In the genomic region with DNA sequence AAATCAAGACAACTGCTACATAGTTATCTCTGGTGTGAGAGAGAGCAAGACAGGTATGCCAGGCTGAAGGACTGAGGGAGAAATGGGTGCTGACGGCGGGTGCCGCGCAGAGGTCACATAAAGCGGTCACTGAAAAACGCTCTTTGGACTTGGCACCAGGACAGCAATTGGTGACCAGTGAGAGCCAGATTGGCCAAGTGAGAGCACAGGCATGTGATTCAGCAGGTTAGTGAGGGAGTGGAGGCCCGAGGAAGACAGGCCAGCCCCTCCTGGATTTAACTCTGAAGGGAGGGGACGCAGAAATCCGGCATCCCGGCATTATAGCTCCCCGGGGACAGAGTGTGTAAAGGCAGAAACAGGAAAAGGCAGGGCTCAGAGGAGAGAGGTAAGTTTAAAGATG, we compare ENCODE assay signal across 10 mouse cellular contexts. TPM values are rescaled to one million over a fixed set of nuclear protein-coding genes. Genes with fewer than 3 reads are reported as not detected.
DNase-seq lines count a peak whose midpoint lies in the region; ATAC-seq and TF ChIP-seq lines count a peak whose summit lies in the region.
"Had no signal": no experiment of that assay in that cellular context is flagged by ENCODE, and none has a peak within 500 bp of the region (broad histone marks: within the 10 kb centered on the region; RNA-seq: fewer than 3 reads in every experiment).

No protein-coding gene starts in this region.

- H3K36me3 ChIP-seq in E14TG2a.4 (ENCODE audit: insufficient read depth, low read length), result peaks cover 12% of the 10 kb centered on the region
- H3K36me3 ChIP-seq in kidney, adult 2 months (ENCODE audit: control insufficient read depth, insufficient read depth, low read length), result no peaks in the 10 kb centered on the region
- H3K36me3 ChIP-seq in liver, embryonic 12.5 days, result peaks cover 13% of the 10 kb centered on the region
- H3K36me3 ChIP-seq in hindbrain, embryonic 14.5 days (replicated peaks; ENCODE audit: control insufficient read depth, insufficient read depth), result 0 out of 2 replicates have a peak, but pooled peaks cover 1% of the 10 kb centered on the region
- H3K36me3 ChIP-seq in midbrain, embryonic 11.5 days (ENCODE audit: control insufficient read depth, insufficient read depth, low read length), result no peaks in the 10 kb centered on the region

- peaks cover 72% of the 10 kb centered on the region for H3K4me1 ChIP-seq in E14TG2a.4 (replicated peaks; ENCODE audit: low read depth, low read length)
- H3K4me1 ChIP-seq in kidney, adult 2 months (ENCODE audit: control insufficient read depth, insufficient read depth, low read length), result peaks cover 14% of the 10 kb centered on the region
- peaks cover 38% of the 10 kb centered on the region for H3K4me1 ChIP-seq in liver, embryonic 12.5 days
- peaks cover 9% of the 10 kb centered on the region for H3K4me1 ChIP-seq in hindbrain, embryonic 14.5 days (replicated peaks; ENCODE audit: control insufficient read depth, insufficient read depth, low read length)
- H3K4me1 ChIP-seq in midbrain, embryonic 11.5 days (ENCODE audit: control insufficient read depth, insufficient read depth, low read length), result peaks cover 7% of the 10 kb centered on the region

- no peak overlapping the region for H3K4me2 ChIP-seq in liver, embryonic 12.5 days
- no peak overlapping the region for H3K4me2 ChIP-seq in hindbrain, embryonic 14.5 days (replicated peaks)
- H3K4me2 ChIP-seq in midbrain, embryonic 11.5 days, result no peak overlapping the region
- H3K4me2 ChIP-seq: limb, embryonic 13.5 days had no signal

- no peaks in the 10 kb centered on the region for H3K27me3 ChIP-seq in E14TG2a.4 (ENCODE audit: insufficient read depth, low read length)
- H3K27me3 ChIP-seq in kidney, adult 2 months (replicated peaks; ENCODE audit: control insufficient read depth, insufficient read depth, low read length), result no peaks in the 10 kb centered on the region
- H3K27me3 ChIP-seq in liver, embryonic 12.5 days (replicated peaks), result no peaks in the 10 kb centered on the region
- H3K27me3 ChIP-seq in hindbrain, embryonic 14.5 days (ENCODE audit: control insufficient read depth, insufficient read depth, low read length), result no peaks in the 10 kb centered on the region
- no peaks in the 10 kb centered on the region for H3K27me3 ChIP-seq in midbrain, embryonic 11.5 days (ENCODE audit: control insufficient read depth, insufficient read depth, low read length)
- H3K27me3 ChIP-seq: limb, embryonic 13.5 days had no signal

- 17% methylated on average over 11 of the region's 11 CpGs for WGBS in kidney, adult 2 months
- 77% methylated on average over 11 of the region's 11 CpGs for WGBS in liver, embryonic 12.5 days (ENCODE audit: insufficient replicate concordance)
- WGBS in hindbrain, embryonic 14.5 days, result 86% methylated on average over 11 of the region's 11 CpGs
- 88% methylated on average over 11 of the region's 11 CpGs for WGBS in midbrain, embryonic 11.5 days

- peak; percentile 59 for DNase-seq in 3134 (ENCODE audit: extremely low read depth, insufficient read length, low spot score)
- peak; percentile 97 for DNase-seq in kidney, adult 2 months
- no peak for DNase-seq in frontal cortex, adult 2 months (ENCODE audit: extremely low spot score in 1 of 2, low spot score in 1 of 2)
- DNase-seq in hindbrain, embryonic 14.5 days (ENCODE audit: low spot score), result no peak
- no peak for DNase-seq in midbrain, embryonic 11.5 days (ENCODE audit: low spot score, missing footprints)
- no peak for DNase-seq in cerebellum, postnatal 10 days

- ATAC-seq in liver, embryonic 12.5 days, result no peak
- no peak for ATAC-seq in hindbrain, embryonic 14.5 days (ENCODE audit: low FRiP score)
- no peak for ATAC-seq in midbrain, embryonic 11.5 days (ENCODE audit: low FRiP score)
- ATAC-seq: midbrain, embryonic 16.5 days had no signal

- no peaks in the 10 kb centered on the region for H3K9me3 ChIP-seq in E14TG2a.4 (ENCODE audit: low read length)
- no peaks in the 10 kb centered on the region for H3K9me3 ChIP-seq in liver, embryonic 12.5 days (replicated peaks)
- H3K9me3 ChIP-seq in hindbrain, embryonic 14.5 days (ENCODE audit: control insufficient read depth, low read length), result no peaks in the 10 kb centered on the region
- H3K9me3 ChIP-seq in midbrain, embryonic 11.5 days (ENCODE audit: control insufficient read depth, low read length), result no peaks in the 10 kb centered on the region
- H3K9me3 ChIP-seq: limb, embryonic 13.5 days had no signal

- no peak for TF ChIP-seq POLR2A in kidney, adult 2 months (IDR thresholded peaks at IDR 0.05; ENCODE audit: low read depth, low read length)

- H3K4me3 ChIP-seq in E14TG2a.4 (replicated peaks; ENCODE audit: low read length), result peak overlapping the region; percentile 35; the same call in 1 of the 2 replicates
- peak overlapping the region; percentile 35 for H3K4me3 ChIP-seq in kidney, adult 2 months (ENCODE audit: insufficient read depth, low read depth, low read length)
- H3K4me3 ChIP-seq in liver, embryonic 12.5 days, result no peak overlapping the region
- H3K4me3 ChIP-seq in hindbrain, embryonic 14.5 days (replicated peaks; ENCODE audit: low read length), result no peak overlapping the region
- H3K4me3 ChIP-seq in midbrain, embryonic 11.5 days (ENCODE audit: low read depth, low read length), result no peak overlapping the region
- H3K4me3 ChIP-seq: limb, embryonic 13.5 days had no signal

- H3K27ac ChIP-seq in kidney, adult 2 months (ENCODE audit: insufficient read depth, low read depth, low read length), result peak overlapping the region; percentile 92
- H3K27ac ChIP-seq in liver, embryonic 12.5 days, result 0 out of 2 replicates have a peak overlapping the region, but pooled peaks have one; percentile 17
- H3K27ac ChIP-seq in hindbrain, embryonic 14.5 days, result no peak overlapping the region
- no peak overlapping the region for H3K27ac ChIP-seq in midbrain, embryonic 11.5 days (ENCODE audit: low read depth, low read length)
- H3K27ac ChIP-seq: limb, embryonic 13.5 days had no signal

- H3K9ac ChIP-seq in liver, embryonic 12.5 days, result no peak overlapping the region
- H3K9ac ChIP-seq in hindbrain, embryonic 14.5 days, result no peak overlapping the region
- no peak overlapping the region for H3K9ac ChIP-seq in midbrain, embryonic 11.5 days (ENCODE audit: low read length)
- H3K9ac ChIP-seq: limb, embryonic 13.5 days had no signal

- TF ChIP-seq CTCF in E14TG2a.4 (conservative IDR thresholded peaks at IDR 0.05; ENCODE audit: low read length), result no peak
- TF ChIP-seq CTCF in kidney, adult 2 months (conservative IDR thresholded peaks at IDR 0.05; ENCODE audit: insufficient read depth, insufficient read length, low read depth, low read length), result no peak

RNA-seq across cellular contexts. Expression of gene BC004004, which starts 5.3 kb away (rescaled TPM):
- polyA plus RNA-seq in kidney, adult 2 months (2012; rRNA removed), result 219 and 228 TPM in 2 replicates
- polyA plus RNA-seq in liver, embryonic 12.5 days (2016; fragmentation: Nextera tagmentation; extraction: Ambion mirVana), result 51.5 and 54.6 TPM in 2 replicates
- 79.2 and 84.2 TPM in 2 replicates for polyA plus RNA-seq in frontal cortex, adult 2 months (2012; rRNA removed)
- 126 and 131 TPM in 2 replicates for polyA plus RNA-seq in hindbrain, embryonic 14.5 days (2014; fragmentation: Nextera tagmentation; extraction: Ambion mirVana)
- polyA plus RNA-seq in midbrain, embryonic 11.5 days (2014; fragmentation: Nextera tagmentation; extraction: Ambion mirVana), result 68.4 and 74.6 TPM in 2 replicates

RNA-seq across cellular contexts. Expression of gene Ppil1, which starts 9.9 kb away (rescaled TPM):
- polyA plus RNA-seq in kidney, adult 2 months (2012; rRNA removed), result 21.5 and 23.5 TPM in 2 replicates
- 123 and 126 TPM in 2 replicates for polyA plus RNA-seq in liver, embryonic 12.5 days (2016; fragmentation: Nextera tagmentation; extraction: Ambion mirVana)
- 21.7 and 23.7 TPM in 2 replicates for polyA plus RNA-seq in frontal cortex, adult 2 months (2012; rRNA removed)
- 101 TPM in 2 replicates for polyA plus RNA-seq in hindbrain, embryonic 14.5 days (2014; fragmentation: Nextera tagmentation; extraction: Ambion mirVana)
- polyA plus RNA-seq in midbrain, embryonic 11.5 days (2014; fragmentation: Nextera tagmentation; extraction: Ambion mirVana), result 163 and 170 TPM in 2 replicates

RNA-seq across cellular contexts. Expression of gene Cpne5, which starts 35.9 kb away (rescaled TPM):
- polyA plus RNA-seq in kidney, adult 2 months (2012; rRNA removed), result 0.78 and 1.2 TPM in 2 replicates
- polyA plus RNA-seq in liver, embryonic 12.5 days (2016; fragmentation: Nextera tagmentation; extraction: Ambion mirVana), result 0.18 and 0.33 TPM in 2 replicates
- polyA plus RNA-seq in frontal cortex, adult 2 months (2012; rRNA removed), result 117 TPM in 2 replicates
- polyA plus RNA-seq in hindbrain, embryonic 14.5 days (2014; fragmentation: Nextera tagmentation; extraction: Ambion mirVana), result 38.1 and 42.8 TPM in 2 replicates
- polyA plus RNA-seq in midbrain, embryonic 11.5 days (2014; fragmentation: Nextera tagmentation; extraction: Ambion mirVana), result 7.4 TPM in 2 replicates

RNA-seq across cellular contexts. Expression of gene Pi16, which starts 43.6 kb away (rescaled TPM):
- 18.4 and 22.2 TPM in 2 replicates for polyA plus RNA-seq in kidney, adult 2 months (2012; rRNA removed)
- polyA plus RNA-seq in liver, embryonic 12.5 days (2016; fragmentation: Nextera tagmentation; extraction: Ambion mirVana), result 0.37 and 0.59 TPM in 2 replicates
- polyA plus RNA-seq in frontal cortex, adult 2 months (2012; rRNA removed), result 0.97 and 1.1 TPM in 2 replicates
- 0.84 and 0.85 TPM in 2 replicates for polyA plus RNA-seq in hindbrain, embryonic 14.5 days (2014; fragmentation: Nextera tagmentation; extraction: Ambion mirVana)
- 0.56 and 0.57 TPM in 2 replicates for polyA plus RNA-seq in midbrain, embryonic 11.5 days (2014; fragmentation: Nextera tagmentation; extraction: Ambion mirVana)

Comparison
In these comparisons a context has a peak if more than half of its experiments do, and no peak if none do; other contexts are left out.
1. DNase-seq: peak in 3134 (single experiment) and kidney, adult 2 months (single experiment); none in frontal cortex, adult 2 months (0 of 2), hindbrain, embryonic 14.5 days (single experiment), midbrain, embryonic 11.5 days (single experiment) and cerebellum, postnatal 10 days (0 of 2).
2. H3K4me3 ChIP-seq: peak in E14TG2a.4 (single experiment) and kidney, adult 2 months (single experiment); none in liver, embryonic 12.5 days (single experiment), hindbrain, embryonic 14.5 days (single experiment) and midbrain, embryonic 11.5 days (single experiment).
3. H3K27ac ChIP-seq: peak in kidney, adult 2 months (single experiment) and liver, embryonic 12.5 days (single experiment); none in hindbrain, embryonic 14.5 days (single experiment) and midbrain, embryonic 11.5 days (single experiment).